In the genomic region with DNA sequence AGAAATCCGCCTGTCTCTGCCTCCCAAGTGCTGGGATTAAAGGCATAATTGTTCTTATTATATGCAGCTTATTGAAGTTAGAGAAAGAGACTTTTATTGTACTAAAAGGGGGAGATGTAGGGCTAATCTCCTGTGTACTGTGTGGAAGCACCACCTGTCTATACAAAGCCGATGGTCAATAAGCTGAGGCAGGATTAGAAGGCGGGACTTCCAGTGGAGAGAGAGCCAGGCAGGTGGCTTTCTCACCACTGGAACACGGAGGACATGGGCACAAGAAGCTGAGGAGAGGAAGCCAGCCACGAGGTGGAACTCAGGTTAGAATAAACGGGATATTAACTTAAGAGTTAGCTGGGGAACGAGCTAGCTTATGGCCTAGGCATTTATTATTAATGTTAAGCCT, we compare ENCODE assay signal across 8 mouse cellular contexts. TPM values are rescaled to one million over a fixed set of nuclear protein-coding genes. Genes with fewer than 3 reads are reported as not detected.
DNase-seq lines count a peak whose midpoint lies in the region; ATAC-seq and TF ChIP-seq lines count a peak whose summit lies in the region.

A gene (plus strand): TSS at position 222 of the 400 bp plus-strand sequence.

- DNase-seq in liver, adult 2 months (ENCODE audit: extremely low read depth, low read depth, low spot score), result no peak
- DNase-seq in liver, result no peak
- DNase-seq in left cerebral cortex, postnatal 10 days (ENCODE audit: extremely low spot score in 1 of 2, low spot score in 2 of 2), result no peak
- no peak for DNase-seq in urinary bladder, postnatal 25 days (ENCODE audit: low spot score)
- no peak for DNase-seq in ovary, postnatal 36 days (ENCODE audit: low spot score)

- H3K27ac ChIP-seq in liver, adult 2 months (replicated peaks; ENCODE audit: insufficient read depth, low read depth, low read length), result 0 out of 2 replicates have a peak within 1 kb of the TSS, but pooled peaks have one; percentile 15
- H3K27ac ChIP-seq in cortical plate, adult 2 months (ENCODE audit: insufficient read depth, low read length), result no peak within 1 kb of the TSS
- no peak within 1 kb of the TSS for H3K27ac ChIP-seq in heart, embryonic 12.5 days (ENCODE audit: poor library complexity, severe bottlenecking)

- intact Hi-C loops in left cerebral cortex, postnatal 10 days (cut with DNase I), result no loop called here

- WGBS in liver, adult 2 months, result 85% methylated on average over 7 of the region's 7 CpGs
- 72% methylated on average over 7 of the region's 7 CpGs for WGBS in heart, embryonic 12.5 days

- no peaks in the 10 kb centered on the region for H3K36me3 ChIP-seq in liver, adult 2 months (ENCODE audit: control insufficient read depth, insufficient read depth, low read length)
- H3K36me3 ChIP-seq in heart, embryonic 12.5 days, result peaks cover 10% of the 10 kb centered on the region; the same call in 1 of the 2 replicates

- peaks cover 8% of the 10 kb centered on the region; the same call in 1 of the 2 replicates for H3K79me2 ChIP-seq in liver, adult 2 months (ENCODE audit: control insufficient read depth, insufficient read depth, low read length)

- 0 out of 2 replicates have a peak within 1 kb of the TSS, but pooled peaks have one; percentile 2 for H3K9ac ChIP-seq in liver, adult 2 months (ENCODE audit: low read depth, low read length)
- no peak within 1 kb of the TSS for H3K9ac ChIP-seq in heart, embryonic 12.5 days

- H3K9me3 ChIP-seq in heart, embryonic 12.5 days (replicated peaks), result no peaks in the 10 kb centered on the region

- no peak for ATAC-seq in heart, embryonic 12.5 days (ENCODE audit: insufficient number of reproducible peaks, low FRiP score)
- ATAC-seq in monocyte, adult 5-6 weeks (replicated peaks; ENCODE audit: insufficient number of reproducible peaks, low FRiP score, low TSS enrichment, poor library complexity, severe bottlenecking), result no peak

- no peak for TF ChIP-seq POLR2A in liver, adult 2 months (IDR thresholded peaks at IDR 0.05; ENCODE audit: extremely low read depth, insufficient read depth, low read length)
- no peak for TF ChIP-seq POLR2A in cortical plate, adult 2 months (IDR thresholded peaks at IDR 0.05; ENCODE audit: extremely low read depth, insufficient read depth, low read length)

- H3K27me3 ChIP-seq in liver, adult 2 months (ENCODE audit: control insufficient read depth, insufficient read depth, low read length), result no peaks in the 10 kb centered on the region
- no peaks in the 10 kb centered on the region for H3K27me3 ChIP-seq in heart, embryonic 12.5 days (replicated peaks)

- no peak for TF ChIP-seq CTCF in liver, adult 2 months (IDR thresholded peaks at IDR 0.05; ENCODE audit: low read depth, low read length)
- TF ChIP-seq CTCF in cortical plate, adult 2 months (IDR thresholded peaks at IDR 0.05; ENCODE audit: extremely low read depth, insufficient read depth, low read length), result no peak

- H3K4me3 ChIP-seq in liver, adult 2 months (ENCODE audit: insufficient read depth, low read depth, low read length), result no peak within 1 kb of the TSS
- H3K4me3 ChIP-seq in cortical plate, adult 2 months (ENCODE audit: insufficient read depth, low read length), result no peak within 1 kb of the TSS; the same call in 1 of the 2 replicates
- H3K4me3 ChIP-seq in heart, embryonic 12.5 days, result no peak within 1 kb of the TSS

- H3K4me2 ChIP-seq in heart, embryonic 12.5 days, result no peak within 1 kb of the TSS

- H3K4me1 ChIP-seq in liver, adult 2 months (ENCODE audit: control insufficient read depth, insufficient read depth, low read length), result peaks cover 13% of the 10 kb centered on the region
- peaks cover 8% of the 10 kb centered on the region for H3K4me1 ChIP-seq in cortical plate, adult 2 months (ENCODE audit: control insufficient read depth, insufficient read depth, low read length)
- peaks cover 26% of the 10 kb centered on the region for H3K4me1 ChIP-seq in heart, embryonic 12.5 days (replicated peaks)

RNA-seq across cellular contexts. Expression of the gene that starts here (rescaled TPM):
- total RNA-seq in liver, adult 2 months (2014; rRNA removed), result 27.4 and 29.5 TPM in 2 replicates
- polyA plus RNA-seq in liver, adult 2 months (2012; rRNA removed), result 62.4 and 81.4 TPM in 2 replicates
- 76.9 and 93.5 TPM in 2 replicates for polyA plus RNA-seq in cortical plate, adult 2 months (2012; rRNA removed)
- 77.3 and 79.9 TPM in 2 replicates for polyA plus RNA-seq in heart, embryonic 12.5 days (2016; fragmentation: Nextera tagmentation; extraction: Ambion mirVana)
- total RNA-seq in left cerebral cortex, postnatal 10 days (2021), result 10 to 100 TPM; 70.4 to 71.3 TPM
- 42.5 to 63.1 TPM (median 50.2 TPM) in 3 replicates for total RNA-seq in monocyte, adult 5-6 weeks (2017)
